Mouse (Mus musculus) heart, adult 2 months (tissue): ENCODE results near the gene Tsc22d4.
A peak's percentile ranks its signal among the peaks of the same experiment; 100 is the strongest.

Experiments used
- CTCF ChIP-seq: fragments of 200-600 bp; IDR thresholded peaks from 2 replicates; pipeline ENCODE4 v1.8.1; 2022; ENCODE audit warnings: antibody characterized with exemption, mild to moderate bottlenecking, moderate library complexity
- EP300 ChIP-seq: fragments of 200-500 bp; IDR thresholded peaks from 2 replicates; pipeline ENCODE4 v1.6.1; 2011; ENCODE audit warnings: low read depth, low read length, control low read depth; ENCODE audit not compliant: insufficient read depth
- POLR2A ChIP-seq: fragments of 200-500 bp; IDR thresholded peaks from 2 replicates; pipeline ENCODE4 v1.6.1; 2011; ENCODE audit warnings: mild to moderate bottlenecking, low read depth, low read length, control low read depth; ENCODE audit not compliant: insufficient read depth

GRCm38 (mm10) chr5:137751221-137751887 lies 5.8 kb downstream of the Tsc22d4 start:
- TF ChIP-seq CTCF: no peak
- no peak for TF ChIP-seq EP300
- TF ChIP-seq POLR2A: peak; percentile 30; the same call in 1 of the 2 replicates
